Mouse (Mus musculus): ENCODE data around the gene Rad54l. TPM values are rescaled to one million over a fixed set of nuclear protein-coding genes. Genes with fewer than 3 reads are reported as not detected.

Rad54l gene
- total RNA-seq, 2 experiments from 2014 or later = 0.10 to 0.26 TPM

DNA sequence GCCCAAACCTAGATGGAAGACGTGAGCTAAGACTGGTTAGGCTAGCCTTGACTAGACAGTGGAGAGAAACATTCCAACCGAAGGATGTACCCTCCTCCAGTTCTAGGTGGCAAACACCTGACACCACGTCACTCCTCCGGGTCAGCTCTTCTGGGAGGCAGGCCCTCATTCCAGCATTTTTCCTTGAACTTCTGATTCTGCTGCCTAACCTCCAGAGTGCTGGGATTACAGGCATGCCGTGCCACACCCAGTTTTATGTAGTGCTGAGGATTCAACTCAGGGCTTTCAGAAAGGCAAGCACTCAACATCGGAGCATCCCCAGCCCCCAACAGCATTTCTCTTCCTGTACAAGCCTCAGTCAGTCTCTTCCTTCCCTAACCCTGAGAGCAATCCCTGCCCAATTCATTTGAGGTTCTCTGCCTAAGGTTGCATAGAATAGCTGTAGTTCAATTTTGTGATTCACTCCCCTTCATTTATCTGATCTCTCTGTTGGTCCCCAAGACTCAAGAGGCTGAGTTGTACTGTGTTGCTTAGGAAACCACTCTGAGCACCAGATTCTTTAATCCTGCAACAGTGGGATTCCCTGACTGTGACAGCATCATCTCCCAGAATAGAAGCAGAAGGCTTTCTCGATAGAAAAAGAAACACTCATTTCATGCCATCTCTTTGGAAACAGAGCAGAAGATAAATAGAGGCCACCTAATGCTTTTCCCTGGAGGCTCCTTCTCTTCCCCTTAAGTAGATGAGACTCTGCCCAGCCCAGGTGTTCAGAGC is 17.5 kb upstream of the Rad54l start:
- no peak for DNase-seq

DNA sequence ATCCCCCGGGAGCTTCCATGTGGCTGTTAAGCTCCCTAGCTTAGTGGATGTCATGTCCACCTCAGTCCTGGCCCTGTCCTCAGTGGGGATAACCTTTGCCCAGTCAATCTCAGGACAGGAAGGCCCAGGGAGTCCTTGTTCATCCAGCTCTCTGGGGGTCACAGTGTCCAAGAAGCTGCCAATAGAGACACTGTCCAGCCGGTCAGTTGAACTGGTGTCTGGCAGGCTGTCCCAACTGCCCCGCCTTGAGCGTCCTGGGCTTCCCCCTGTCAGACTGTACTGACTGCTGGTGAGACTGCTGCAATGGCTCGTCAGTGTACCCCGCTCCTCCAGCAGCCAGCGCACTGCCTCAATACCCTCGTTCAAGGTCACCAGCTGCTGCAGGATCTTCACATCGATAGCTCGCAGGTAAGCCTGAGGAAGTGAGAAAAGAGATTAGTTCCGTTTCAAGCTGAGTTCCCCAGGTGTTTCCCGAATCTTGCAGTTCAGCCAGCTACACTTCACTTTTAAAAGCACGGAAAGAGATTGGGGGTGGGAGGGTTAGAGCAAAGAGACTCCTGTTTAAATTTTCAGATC is 14.0 kb upstream of the Rad54l start:
- peak in 1 of 2 experiments; percentile 33 for DNase-seq

DNA sequence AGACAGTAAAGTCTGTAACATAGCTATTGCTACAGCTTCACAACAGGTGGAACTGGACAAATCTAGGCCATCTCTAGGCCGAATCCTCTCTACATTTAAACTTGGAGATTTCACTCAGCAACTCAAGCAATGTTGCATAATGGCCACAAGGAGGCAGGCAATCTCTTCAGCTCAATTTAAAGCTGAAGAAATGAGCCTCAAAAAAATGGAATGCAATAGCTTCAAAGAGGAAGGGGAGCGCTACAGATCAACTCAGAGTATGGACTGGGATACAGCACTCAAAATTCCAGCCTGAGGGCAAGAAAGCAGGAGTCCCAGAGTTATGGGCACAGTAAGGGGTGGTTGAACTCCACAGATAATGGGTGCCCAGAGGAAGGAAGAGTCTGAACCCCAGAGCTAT is 11.5 kb upstream of the Rad54l start:
- no peak for DNase-seq

DNA sequence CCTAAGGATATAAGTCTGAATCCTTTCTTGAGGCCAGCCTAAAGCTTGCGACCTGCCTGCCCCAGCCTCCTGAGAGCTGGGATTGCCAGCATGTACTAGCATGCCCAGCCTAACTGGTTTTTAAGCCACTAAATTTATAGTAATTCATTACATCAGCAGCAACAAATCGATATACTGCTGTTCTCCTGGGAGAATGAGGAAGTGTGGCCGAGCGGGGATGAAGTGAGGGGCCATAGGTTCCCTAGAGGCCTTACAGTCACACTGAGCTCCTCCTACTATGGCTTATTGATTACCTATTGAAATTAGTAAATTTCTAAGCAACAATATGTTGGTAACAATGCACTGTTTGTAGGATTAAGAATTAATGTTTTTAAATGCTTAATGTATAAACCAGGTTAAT is 9.6 kb upstream of the Rad54l start:
- DNase-seq = no peak

DNA sequence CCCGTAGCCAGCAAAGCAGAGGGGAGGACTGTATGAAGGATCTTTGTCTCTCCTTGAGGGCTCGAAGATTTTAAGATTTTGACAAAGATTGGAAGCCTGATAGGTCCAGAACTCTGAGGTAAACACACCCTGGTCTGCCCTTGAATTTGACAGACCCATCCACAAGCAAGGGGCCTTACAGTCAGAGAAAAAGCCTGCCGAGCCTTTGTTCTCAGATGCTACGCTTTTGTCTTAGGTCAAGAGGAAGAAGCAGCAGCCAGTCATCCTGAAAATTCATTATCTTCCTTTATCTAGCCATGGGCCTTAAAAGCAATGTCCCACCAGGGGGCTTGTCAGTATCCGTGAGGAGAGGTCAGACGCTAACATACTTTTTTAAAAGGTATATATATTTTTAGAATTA is 4.5 kb upstream of the Rad54l start:
- no peak for DNase-seq

DNA sequence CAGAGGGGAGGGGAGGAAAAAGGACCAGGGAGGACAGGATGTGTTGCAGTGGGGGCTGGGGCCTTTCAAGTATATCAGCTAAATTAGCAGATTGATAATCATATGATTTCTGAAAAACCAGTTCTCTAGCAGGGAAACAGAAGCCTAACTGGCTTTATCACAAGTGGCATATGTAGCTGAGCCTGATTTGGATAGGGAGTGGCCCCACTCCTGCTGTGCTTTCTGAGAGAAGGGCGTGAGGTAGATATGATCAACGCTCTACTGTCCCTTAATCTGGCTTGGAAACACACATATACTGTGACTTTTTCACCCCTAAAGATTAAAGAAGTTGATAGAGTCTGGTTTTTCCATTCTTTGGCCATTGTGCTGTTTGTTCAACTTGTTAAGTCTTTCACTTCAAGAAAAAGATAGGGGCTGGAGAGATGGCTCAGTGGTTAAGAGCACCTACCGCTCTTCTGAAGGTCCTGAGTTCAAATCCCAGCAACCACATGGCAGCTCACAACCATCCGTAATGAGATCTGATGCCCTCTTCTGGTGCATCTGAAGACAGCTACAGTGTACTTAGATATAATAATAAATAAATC is 2.4 kb upstream of the Rad54l start:
- no peak for DNase-seq

DNA sequence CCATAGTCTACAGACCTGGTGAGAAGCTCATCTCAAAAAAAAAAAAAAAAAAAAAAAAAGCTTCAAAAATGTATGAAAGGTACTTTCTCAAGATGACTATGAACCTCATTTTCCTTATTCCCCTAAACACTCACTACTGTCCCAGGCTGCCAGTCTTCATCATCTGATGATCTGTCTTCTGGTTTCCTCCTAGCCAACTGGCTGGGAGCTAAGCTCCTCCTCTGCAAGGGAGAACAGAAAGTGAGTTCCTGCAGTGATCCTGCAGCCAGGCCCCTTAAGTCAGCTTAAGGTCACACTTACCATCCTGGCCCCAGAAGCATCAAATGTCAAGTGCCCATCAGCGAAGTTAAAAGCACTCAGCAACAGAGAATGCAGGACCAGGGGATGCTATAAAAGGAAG is 728 bp downstream of the Rad54l start:
- DNase-seq = no peak

DNA sequence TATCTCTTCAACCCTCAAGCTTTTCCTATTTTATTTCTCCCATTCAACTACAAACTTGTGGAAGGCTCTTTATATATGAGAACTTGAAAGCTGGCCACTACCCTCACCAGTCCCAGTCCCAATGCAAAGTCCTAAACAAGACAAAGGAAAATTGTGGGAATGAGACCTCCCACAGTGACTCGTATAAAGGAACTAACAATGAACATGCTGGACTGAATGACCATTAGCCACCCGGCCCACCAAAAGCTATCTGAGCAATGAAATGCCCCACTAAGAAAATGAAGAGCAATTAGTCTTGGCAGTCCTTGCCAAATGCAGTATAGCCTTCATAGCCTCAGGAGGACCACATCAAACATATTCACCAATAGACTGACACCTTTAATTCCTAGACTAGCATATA is 12.0 kb downstream of the Rad54l start:
- DNase-seq = no peak

DNA sequence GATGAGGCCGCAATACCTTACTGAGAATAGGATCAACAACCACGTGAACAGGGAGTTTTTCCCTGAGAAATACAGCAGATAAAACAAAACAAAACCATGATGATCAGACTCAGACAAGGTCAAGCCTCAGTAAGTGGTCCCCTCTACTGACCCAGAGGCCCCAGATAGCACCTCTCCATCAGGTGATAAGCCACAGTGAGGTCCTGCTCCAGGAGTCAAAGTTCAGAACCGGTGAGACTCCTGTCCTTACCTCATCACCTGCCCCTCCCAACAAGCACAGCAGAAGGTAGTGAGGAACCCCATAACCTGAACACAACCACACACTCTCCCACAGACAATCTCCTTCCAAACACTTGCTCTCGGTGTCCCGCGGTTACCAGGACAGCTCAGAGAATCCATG is 12.8 kb downstream of the Rad54l start:
- DNase-seq = no peak

DNA sequence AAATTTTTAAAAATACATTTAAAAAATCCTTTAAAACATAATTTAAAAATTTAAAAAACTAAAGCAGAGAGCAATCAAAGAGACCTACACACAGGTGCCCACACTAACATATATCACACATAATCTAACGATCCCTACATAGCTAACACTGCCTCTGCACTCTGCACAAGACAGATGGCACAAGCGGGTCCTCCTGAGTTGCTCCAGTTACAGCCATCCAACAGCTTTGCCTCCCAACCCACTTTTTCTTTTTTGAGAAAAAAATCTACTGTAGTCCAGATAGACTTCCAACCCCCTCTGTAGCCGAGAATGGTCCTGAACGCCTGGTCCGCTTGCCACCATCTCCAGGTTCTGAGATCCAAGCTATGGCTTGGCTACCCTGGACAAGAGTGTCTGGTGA is 18.2 kb downstream of the Rad54l start:
- no peak for DNase-seq

DNA sequence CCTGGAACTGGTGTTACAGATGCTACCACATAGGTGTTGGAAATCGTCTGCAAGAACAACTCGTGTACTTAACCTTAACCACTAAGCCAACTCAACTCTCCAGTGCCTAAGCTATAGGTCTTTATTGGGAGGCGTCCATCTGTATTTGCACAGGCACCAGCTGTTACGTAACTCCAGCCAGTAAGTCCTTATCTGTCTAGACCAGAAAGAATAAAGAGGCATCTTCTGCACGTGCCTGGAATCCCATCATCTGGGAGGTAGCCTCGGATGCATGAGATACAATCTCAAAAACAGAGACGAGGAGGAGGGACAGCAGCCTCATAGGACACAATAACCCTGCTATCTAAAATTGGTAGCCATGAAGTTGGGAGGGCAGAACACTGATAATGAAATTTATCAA is 22.5 kb downstream of the Rad54l start:
- no peak for DNase-seq

DNA sequence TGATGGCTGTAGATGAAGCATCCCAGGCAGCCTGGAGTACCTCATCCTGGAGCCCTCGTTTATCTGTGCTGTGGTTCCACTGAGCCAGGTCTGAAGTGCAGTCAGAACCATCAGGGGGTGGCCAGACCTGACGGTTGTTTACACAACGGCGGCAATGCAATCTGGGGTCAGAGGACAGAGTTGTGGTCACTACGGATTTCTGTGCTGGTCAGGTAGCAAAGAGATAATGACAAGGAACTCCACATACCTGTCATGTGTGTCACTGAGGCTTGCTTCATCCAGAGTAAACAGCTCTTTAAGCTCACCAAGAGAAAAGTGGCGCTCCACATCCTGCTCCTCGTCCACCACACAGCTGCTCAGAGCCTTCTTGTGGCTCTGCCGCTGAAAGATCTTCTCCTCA is 26.3 kb downstream of the Rad54l start:
- no peak for DNase-seq

DNA sequence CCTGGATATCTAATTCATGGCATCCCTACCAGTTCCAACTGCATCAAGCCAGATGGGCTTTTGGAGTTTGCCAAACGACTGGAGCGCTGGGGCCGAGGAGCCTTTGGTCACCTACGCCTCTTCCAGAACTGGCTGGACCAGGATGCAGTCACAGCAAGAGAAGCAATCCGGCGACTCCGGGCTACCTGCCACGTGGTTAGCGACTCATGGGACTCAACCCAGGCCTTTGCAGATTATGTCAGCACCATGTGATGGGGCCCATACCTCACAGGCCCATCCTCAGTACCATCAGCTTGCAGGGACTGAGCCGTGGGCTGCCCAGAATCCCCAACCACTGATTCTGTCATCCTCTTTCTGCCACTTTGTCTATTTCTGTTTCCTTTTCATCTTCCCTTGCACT is 27.2 kb downstream of the Rad54l start:
- no peak for DNase-seq

DNA sequence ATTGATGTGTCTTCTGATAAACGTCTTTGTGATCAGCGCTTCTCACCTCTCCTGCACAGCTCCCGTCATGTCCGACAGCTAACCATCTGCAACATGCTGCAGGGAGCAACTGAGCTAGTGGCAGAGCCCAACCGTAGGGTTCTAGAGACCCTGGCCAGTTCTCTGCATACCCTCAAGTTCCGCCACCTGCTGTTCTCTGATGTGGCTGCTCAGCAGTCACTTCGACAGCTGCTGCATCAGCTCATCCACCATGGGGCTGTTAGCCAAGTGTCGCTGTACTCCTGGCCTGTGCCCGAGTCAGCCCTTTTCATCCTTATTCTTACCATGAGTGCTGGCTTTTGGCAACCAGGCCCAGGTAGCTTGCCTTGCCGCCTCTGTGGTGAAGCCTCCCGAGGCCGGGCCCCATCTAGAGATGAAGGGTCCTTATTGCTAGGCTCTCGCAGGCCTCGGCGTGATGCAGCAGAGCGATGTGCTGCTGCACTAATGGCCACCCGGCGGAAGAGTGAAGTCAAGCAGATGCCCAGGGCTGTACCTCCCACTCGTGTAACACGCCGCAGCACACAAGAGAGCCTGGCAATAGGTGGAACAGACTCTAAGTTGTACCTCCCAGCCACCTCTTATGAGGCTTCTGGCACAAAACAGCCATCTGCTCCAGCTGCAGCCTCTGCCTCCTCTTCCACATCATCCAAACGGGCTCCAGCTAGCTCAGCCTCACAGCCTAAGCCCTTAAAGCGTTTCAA is 34.8 kb downstream of the Rad54l start:
- no peak for DNase-seq

DNA sequence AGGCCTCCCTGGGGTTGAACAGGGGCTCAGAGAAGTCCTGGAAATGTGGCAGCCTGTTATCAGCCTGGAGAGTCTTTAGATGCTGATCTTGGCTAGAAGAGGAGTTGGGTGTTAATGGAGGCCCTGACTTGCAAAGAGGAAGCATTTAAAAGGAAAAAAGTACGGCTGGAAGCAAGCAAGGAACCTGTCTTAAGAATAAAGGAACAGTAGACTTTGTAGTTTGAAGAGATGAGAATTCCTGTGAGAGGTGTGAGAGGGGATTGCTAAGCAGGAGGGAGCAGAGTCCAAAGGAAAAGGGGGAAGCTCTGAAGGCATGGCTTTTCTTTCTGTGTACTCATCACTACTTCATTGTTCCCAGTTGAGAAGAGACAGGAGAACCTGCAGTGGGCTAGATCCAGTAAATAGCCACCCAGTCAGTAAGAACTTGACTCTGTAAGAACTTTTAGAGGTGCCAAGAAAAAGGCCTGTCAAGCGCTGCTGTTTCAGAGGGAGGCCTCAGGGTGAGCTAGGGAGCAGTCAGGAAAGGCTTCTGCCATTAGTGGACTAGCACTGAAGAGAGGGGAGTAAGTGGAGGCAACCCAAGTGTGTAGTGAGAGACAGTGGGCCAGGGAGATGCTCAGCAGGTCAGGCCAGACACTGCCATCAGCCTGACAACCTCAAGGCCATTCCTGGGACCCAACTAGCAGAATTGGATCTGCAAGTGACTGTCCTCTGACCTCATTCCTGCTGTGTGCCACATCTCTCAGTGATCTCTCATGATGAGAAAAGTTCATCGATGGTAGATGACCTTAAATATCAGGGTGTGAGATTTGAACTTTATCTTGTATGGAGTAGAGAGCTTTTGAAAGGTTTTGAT is 46.0 kb downstream of the Rad54l start:
- DNase-seq = peak in 1 of 2 experiments; percentile 26

DNA sequence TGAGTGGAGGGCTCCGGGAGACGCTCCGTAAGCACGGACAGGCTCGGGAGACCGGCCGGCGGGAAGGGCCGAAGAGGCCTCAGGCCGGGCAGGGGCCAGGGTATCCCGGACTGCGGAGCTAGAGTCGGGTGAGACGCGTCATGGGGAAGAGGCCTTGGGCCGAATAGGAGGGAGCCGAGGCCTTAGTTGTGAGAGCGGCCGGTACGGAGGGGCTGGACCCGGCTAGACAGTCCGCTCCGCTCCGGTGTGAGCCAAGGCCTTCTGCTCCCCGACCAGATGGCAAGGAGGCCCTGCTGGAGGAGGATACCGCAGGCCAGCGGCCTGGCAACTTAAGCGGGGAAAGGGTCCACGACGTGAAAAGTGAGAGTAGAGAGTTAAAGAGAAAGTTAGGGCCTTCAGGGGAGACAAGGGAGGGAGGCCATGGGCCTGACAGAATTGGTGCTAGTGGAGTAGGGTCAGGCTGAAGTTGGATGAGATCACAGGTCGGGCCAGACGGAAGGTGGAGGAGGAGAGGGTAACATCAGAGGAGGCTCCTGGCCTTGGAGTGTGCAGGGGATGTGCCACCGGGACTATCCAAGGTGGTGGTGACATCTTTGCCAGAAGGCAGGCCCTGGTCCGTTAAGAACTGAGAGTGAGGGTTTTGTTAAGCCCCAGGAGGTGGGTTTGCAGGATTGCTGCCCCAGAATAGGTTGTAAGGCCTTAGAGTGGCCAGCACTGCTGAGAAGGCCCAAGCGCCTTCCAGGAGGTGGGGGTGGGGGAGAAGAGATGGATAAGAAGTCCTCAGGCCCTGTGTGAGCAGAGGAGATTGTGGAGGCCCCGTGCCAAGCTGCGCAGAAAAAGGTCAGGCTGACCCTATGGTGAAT is 46.9 kb downstream of the Rad54l start:
- DNase-seq = peak; percentile 49 to 62

DNA sequence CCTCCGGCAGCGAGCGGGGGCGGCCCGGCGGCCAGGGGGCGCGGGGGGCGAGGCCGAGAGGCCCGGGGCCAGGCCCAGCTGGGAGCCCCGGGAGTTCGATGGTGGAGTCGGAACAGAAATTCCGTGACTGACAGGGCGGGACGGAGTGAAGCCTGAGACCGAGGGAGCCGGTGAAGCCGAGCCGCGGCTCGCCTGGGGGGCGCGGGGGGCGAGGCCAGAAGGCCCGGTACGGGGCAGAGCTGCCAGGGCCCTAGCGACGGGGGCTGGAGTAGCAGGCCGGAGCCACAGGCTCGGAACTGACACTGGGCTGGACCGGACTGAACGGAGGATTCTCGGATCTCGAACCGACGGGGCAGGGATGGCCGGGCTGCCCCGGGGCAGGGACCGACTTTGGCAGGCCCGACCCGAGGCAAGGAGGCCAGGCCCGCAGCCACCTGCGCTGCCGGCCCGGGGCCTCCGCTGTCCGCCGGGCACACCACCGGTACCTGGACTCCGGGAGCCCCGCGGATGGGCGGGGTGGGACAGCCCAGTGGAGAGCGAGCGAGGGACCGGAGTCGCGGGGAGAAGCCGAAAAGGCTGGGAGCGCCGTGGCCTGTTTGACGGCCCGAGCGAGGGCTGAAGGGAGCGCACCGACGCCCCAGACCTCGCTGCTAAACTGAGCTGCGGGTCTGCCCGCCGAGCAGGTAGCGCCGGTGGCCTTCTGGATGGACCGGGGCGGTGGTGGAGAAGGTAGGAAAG is 47.7 kb downstream of the Rad54l start:
- DNase-seq = peak; percentile 74 to 79

DNA sequence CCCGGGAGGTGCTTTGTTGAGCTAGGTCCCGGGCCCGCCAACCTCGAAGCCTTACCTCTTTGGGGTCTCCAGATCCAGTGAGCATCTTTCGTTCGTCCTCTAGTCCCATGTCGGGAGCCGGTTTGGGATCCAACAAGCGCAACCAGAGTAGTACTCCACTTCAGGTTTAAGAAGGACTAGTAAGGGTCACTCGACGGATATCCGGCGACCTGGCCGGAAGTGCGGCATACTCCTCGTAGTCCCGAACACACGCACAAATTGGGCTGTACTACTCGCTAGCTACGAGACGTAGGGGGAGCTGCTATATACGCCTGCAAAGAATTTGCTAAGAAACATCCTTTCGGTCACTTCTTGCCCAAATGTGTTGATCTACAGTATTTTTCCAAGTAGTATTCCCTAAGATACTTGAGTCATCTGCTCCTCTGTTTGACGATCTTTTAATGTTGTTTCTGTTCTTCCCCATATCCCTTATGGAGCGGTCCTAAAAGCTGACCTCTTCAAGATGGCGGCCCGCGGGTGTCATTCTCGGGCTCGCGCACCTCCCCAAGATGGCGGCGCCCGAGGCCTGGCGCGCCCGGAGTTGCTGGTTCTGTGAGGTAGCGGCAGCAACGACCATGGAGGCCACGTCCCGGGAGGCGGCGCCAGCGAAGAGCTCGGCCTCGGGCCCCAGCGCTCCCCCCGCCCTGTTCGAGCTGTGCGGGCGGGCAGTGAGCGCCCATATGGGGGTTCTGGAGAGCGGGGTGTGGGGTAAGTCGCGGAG is 48.4 kb downstream of the Rad54l start, which contains the start of the genes Uqcrh and Lrrc41:
TSS of gene Uqcrh (minus strand) at position 211 of the 760 bp plus-strand sequence.
TSS of gene Lrrc41 (plus strand) at position 409 of the 760 bp plus-strand sequence.
- peak; percentile 95 to 96 for DNase-seq

DNA sequence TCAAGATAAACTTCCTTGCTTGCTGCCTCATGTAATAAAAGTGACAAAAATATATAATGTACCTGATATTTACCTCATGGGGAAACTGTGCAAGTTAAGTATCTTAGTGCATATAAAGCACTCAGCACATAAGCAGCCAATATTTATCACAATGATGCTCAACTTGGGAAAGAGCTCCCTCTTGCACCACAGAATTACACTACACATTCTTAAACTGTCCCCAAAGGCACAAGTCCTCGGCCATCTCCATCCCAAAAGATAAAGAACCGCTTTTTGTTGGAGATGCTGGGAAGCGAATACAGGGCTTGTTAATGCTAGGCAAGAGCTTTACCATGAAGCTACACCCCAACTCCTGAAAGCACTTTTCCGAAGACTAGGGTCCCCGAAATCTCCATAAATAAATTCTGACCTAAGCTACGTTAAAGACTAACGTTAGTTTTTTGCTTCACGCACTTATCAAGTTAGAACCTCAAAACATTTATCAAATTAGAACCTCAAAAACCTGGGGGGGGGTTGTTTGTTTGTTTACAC is 49.3 kb downstream of the Rad54l start:
- peak; percentile 15 to 27 for DNase-seq

All from heart, adult 18-20 months (tissue).